Mouse (Mus musculus) urinary bladder, adult 2 months (tissue): ENCODE data around the gene Nr1i2. TPM values are rescaled to one million over a fixed set of nuclear protein-coding genes. Genes with fewer than 3 reads are reported as not detected.
"Not testable (repeated sequence)": the region's sequence is repeated elsewhere in the genome, so short reads cannot be mapped to it uniquely, and the experiment has no call there.

Experiments used
- DNase-seq: peaks from one replicate; pipeline ENCODE4 v3.0.0; 2022; ENCODE audit warnings: low spot score
- polyA plus RNA-seq: library from polyadenylated mRNA; depleted of rRNA; stranded (reverse); fragments of >200 nt; gene quantifications from 2 replicates; pipeline ENCODE4 v1.2.3, GENCODE M21; 2012

Nr1i2 gene
- polyA plus RNA-seq, 1 experiment, result 0.03 TPM

DNA sequence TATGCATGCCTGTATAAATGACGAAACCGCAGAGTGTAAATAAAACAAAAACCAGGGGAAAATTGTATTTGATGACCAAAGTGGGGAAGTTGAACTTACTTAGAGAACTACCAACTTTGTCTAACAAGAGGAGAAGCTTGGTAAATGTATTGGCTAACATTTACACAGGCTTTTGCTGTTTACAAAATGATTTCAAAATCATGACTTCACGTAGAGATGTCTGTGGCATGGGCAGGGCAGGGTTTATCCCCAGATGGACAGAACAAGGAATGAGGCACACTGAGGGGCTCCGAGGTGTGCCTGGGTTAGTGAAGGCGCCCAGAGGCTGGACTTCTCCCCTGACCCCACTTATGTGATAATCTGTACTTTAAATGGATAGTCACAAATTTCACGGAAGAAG is 7.3 kb downstream of the Nr1i2 start:
- DNase-seq, result no peak

DNA sequence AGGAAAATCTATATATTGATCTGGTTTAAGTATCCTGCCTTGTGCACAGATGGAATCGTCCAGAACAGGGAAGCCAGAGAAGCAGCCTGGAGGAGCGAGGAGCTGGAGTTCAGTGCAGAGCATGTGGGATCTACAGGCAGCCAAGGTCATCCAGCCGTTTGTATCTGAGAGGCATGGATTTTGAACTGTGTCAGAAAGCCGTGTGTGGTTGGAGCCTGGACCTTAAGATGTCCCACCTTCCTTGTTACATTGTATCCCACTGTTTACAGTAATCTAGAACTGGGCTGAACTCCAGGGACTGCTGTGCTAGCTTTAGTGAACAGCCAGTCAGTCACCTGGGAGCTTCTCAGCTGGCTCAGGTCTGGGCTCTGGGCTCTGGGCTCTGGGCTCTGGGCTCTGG is 8.1 kb downstream of the Nr1i2 start:
- DNase-seq, result no peak

DNA sequence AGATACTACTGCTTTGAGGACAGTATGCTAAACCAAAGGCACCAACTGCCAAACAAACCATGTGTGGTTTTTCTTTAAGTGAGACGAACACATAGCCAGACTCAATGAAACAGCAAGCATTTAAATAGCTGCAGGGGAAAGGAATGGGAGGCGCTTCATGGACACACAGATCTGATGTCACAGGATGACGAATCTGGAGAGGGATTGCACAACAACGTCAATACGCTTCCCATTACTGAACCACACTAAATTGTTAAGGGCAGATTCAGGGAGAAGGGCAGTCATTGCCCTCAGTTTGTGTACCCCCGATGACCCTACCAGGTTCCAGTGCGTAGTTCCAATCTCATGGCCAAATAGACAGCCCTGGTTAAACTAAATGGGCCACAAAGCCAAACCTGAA is 8.8 kb downstream of the Nr1i2 start:
- DNase-seq, result no peak

DNA sequence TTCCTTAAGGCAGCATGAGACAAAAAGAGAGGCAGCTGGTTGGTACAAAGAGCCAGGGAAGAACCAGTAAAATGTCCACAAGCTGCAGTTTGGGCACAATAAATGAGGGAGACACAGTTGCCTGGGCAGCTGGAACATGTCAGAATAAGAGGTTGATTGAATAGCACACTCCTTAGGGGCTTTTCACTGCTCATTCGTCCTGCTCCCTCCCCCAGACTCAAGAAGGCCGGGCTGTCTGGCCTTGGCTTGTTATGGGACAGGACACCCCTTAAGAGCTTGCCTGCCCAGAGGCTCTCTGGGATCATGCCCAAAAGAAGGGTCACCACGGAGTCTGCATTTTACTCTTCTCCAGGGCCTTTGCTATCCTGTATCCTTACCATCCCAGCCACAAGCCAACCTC is 11.3 kb downstream of the Nr1i2 start:
- no peak for DNase-seq

DNA sequence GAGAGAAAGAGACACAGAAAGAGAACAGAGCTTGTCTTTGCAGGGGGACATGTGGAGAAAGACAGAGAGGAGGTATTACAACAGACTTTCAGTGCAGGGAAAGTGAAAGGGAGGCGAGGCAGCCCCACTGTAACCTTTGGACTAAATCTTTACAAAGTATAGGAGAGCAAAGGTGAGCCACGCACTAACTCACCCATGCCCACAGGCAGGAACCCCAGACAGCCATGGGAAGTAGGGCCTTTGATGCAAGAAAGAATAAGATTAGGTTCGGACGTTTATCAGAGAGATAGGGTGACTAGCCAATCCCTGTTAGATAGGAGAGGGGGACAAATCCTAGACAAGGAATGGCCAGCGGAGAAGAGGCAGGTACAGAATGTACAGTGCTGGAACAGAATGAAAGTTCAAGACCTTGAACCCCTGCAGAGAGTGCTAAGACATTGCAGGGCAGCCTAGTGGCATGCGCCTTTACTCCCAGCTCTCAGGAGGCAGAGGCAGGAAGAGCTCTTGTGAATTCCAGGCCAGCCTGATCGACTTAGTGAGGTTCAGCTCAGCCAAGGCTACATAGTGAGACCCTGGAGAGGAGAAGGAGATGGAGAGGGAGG is 12.0 kb downstream of the Nr1i2 start:
- DNase-seq, result no peak

DNA sequence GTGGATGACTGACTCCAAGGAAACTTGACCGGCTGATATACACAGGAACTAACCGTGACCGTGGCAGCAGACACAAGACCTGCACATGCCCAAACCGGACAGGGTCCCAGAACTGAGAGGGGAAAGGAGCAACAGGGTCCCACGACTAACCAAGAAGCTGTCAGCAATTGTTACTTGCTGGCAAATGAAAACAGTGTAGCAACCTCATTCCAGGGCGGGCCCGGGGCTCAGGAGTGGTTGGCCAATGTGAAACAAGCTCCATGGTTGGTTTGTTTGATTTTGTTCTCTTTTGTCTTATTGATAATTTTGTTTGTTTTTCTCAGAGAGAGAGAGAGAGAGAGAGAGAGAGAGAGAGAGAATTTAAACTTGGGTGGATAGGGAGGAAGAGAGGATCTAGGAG is 13.7 kb downstream of the Nr1i2 start:
- no peak for DNase-seq

DNA sequence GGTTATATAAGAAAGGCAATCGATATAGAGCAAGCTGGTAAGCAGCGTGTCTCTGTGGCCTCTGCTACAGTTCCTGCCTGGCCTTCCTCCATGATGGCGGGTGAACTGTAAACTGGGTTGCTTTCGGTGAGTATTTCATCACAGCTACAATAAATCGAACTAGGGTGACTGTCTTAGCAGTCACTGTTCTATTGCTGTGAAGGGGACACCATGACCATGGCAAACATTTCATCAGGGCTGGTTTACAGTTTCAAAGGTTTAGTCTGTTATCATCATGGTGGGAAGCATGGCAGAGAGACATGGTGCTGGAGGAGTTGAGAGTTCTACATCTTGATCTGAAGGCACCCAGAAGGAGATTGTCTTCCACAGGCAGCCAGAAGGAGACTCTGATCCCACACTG is 14.8 kb downstream of the Nr1i2 start:
- DNase-seq, result no peak

DNA sequence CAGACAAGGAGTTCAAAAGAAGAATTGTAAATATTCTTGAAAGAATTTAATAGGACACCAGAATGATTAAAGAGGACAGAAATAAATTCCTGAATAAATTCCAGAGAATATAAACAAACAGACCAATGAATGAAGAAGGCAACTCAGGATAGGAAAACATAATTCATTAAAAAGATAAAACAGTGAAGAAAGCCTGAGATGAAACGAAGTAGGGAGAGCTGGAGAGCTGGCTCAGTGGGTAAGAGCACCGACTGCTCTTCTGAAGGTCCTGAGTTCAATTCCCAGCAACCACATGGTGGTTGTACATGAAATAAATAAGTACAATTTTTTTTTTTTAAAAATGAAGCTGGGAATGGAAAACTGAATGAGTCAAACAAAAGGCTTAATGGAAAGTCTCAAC is 19.9 kb downstream of the Nr1i2 start:
- no peak for DNase-seq

DNA sequence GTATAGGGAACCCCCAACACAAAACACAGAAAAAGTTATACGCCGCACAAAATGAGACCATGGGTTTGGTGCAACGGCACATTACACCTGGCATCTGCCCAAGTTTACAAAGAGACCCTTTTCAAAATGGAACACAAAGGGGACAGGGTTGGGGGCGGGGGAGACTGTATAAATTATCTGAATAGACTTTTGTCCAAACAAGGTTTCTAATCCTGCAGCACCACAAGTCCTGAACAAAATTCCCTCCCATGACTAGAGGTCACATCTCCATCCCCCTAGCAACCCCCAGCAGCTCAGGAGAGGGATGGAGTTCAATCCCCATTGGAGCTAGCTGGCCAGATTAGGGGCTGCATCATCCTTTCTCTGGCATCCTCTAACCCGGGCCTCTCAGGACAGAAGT is 22.1 kb downstream of the Nr1i2 start:
- no peak for DNase-seq

DNA sequence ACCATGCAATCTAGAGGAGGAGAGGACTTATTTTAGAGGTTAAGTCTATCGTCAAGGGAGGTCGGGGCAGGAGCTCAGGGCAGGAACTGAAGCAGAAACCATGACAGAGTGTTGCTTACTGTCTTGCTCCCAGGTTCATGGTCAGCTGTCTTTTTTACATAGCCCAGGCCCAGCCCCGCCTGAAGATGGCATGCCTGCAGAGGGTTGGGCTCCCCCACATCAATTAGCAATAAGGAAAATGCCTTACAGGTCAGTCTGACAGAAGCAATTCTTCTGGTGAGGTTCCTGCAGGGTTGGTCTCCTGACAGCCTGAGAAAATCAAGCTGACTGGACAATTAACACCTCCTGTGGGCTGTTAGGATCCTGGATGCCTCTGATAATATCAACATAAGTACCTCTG is 23.0 kb downstream of the Nr1i2 start:
- no peak for DNase-seq

DNA sequence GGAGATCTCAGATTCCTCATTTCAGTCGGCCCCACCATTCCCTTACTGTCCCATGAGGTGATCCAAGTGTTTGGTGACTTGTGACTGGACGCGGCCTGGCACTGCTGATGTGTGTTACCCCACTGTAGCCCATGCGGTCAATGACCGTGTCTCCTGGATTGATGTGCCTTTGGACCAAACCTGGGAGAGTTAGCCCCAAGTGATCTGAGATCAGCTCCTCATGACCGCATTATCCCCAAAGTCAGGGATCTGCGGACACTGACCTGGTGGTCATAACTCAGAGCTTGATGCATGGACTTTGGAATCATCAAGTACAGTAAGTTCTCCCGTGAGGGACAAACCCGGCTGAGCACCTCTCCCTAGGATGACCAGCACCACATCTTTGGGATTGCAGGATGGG is 38.7 kb downstream of the Nr1i2 start:
- DNase-seq, result no peak

DNA sequence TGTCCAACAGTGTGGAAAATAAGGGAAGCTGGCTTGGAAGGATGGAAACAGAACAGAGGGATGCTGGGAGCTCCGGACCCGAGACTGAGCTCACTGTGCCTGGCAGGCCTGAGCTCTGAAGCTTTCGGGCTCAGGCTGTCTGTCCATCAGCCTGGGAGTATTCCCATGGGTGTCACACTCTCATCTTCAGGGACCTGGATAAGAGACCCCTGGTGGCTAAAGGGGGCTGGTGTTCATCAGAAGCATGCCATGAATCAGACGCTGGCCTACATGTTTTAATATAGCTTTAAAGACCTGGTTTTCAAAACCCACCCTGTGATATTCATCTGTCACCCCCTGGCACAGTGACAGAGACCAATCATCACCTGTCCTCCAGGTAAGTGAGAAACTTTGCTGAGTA is 39.5 kb downstream of the Nr1i2 start:
- no peak for DNase-seq

DNA sequence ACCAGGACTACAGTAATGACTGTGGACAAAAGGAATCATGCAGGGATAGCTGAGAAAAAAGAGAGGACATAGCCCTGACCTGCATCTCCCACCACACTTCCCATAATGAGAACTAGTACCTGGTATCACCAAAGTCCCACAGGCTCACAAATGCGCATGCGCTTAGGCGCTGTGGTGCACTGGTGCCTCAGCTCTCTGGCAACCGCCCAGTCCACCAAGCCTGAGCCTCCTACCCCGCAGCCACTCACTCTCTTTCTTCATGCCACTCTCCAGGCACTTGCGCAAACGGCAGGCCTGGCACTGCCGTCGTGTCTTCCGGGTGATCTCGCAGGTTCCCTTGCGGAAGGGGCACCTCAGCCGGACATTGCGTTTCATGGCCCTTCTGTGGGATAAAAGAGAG is 40.6 kb downstream of the Nr1i2 start:
- DNase-seq, result no peak

DNA sequence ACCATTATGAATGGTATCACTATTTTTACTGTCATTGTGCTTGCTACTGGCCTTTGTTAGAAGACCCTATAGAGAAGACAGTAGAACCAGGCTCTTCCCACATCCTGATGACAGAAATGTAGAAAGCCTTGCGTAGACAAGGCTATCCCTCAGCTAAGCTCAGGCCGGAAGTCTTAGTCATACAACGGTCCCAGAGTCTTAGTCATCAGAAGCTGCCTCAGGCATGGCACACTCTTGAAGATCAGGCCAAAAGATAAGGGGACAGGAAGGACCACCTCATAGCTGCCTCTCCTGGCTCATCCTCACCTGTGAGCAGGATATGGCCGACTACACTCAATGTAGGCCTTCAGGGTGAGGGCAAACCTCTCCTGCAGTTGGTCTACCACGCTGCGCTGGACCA is 44.2 kb downstream of the Nr1i2 start:
- no peak for DNase-seq

DNA sequence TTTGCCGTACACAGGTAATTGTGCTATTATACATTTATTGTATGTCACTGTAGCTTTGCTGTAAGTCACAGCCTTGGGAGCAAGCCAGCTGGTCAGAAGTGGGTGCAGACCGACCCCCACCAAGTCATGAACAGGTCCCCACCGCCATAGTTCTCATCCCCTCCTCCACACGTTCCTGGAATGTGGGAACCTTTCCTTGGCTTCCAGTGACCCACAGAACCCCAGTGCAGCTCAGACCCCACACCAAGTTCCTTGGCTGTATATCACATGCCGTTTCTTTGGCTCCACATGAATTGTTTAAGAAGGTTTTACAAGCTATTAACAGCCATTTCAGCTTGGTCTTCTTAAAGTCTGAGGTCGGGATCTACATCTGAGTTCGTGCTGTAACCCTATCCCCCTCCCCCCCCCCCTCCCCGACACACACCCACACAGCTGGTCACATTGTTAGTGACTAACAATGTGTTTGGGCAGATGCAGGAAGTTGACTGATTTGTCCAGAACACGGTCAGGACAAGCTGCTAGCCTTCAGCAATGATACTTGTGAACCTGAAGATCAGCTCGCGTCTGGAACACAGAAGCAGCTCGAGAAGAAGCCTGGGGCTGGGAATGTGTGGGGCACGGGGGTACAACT is 46.2 kb downstream of the Nr1i2 start:
- DNase-seq, result no peak

DNA sequence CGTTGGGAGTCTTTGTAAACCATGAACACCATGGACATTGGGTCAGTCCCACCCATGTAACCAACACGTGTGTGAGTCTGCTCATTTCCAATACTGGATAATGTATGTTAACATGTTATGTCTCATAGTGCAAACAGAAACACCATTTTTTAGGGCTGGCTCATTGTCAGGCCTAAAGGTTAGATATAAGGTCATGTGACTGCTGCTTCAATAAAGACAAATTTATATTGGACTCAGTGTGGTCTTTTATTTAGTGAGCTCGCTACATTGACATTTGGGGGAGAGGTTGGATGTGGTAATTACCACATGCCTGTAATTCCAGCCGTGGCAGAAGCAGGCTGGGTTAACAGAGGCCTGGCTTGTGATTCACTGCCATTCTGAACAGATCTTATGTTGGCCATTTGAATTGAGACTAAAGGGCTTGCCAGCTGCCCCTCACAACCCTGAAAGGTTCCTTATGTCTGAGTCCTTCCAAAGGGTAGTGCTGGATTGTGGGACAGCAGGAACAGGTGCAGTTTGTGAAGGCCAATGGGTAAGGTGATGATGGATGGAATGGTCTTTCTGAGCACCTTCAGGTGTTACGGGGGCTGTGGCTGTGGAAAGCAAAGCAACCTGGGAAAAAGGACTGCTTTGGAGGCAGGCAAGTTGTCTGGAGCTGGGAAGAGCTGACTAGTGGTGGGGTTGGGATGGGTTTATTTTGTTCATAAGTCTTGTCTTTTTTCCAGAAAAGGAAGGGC is 48.6 kb downstream of the Nr1i2 start:
- DNase-seq, result no peak

DNA sequence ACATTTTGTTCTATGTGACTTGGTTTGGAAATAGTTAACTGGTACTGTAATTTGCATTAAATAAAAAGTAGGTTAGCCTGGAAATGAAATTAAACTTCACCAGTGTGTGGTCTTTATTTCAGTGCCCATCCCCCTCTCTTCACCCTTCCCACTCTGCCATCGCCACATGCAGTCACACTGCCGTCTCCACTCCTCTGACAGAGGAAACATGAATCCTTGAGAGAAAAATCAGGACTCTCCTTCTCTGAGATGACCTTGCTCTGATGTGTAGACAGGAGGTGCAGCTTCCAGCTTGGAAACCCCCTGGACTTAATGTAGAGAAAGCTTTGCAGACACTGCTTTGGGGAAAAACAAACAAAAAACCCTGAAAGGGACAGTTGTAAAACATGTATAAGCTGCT is 49.2 kb downstream of the Nr1i2 start:
- no peak for DNase-seq

DNA sequence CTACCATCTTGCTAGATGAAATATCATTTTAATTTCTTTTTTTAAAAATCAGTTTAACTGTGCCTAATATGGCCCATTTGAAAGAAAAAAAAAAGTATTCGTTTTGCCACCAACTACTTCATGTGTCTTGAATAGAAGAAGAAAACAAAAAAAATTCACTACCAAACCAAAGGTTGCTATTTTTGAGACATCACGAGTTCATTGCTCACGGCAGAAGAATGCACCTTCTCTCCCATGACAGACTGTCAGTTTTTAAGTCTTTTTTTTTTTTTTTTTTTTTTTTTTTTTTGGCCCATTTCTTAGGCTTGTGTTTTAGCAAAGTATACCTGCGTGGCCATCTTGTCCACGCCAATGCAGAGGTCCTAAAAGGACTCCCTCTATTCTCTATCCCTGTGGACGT is 50.5 kb downstream of the Nr1i2 start:
- DNase-seq, result no peak

DNA sequence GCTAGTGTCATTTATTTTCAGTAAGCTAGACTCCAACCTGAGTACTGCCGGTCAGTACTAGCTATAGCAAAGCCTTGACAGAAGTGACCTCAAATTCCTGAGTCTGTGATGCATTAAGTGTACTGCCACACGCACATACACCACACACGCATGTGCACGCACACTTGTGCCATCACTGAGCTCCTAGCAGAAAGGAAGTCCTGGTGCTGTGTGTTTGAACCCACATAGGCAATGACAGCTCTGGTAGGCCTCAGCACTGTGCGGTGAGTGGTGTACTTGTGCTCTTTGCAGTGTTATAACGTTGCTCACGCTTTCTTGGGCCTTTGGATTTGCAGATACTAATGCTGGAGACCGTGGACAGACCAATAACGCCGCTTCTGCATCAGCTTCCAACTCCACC is 54.5 kb downstream of the Nr1i2 start:
- no peak for DNase-seq

DNA sequence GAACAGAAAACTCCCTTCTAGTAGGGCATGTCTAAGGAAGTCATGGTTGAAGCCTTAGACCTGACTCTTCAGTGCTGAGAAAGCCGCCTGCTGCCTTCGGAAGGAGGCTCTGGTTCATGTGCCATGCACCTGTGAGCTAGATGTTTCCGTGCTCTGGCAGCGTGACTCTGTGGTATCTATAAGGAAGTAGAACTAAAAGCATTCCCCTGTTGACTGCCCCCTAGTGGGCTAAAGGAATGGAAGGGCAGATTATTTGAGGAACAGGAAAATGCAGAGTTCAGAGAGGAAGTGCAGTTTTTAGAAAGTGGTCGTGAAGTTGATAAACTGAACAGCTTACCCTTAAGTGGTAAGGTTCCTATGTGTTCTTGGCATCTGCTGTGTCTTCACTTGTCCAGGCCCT is 54.9 kb downstream of the Nr1i2 start:
- no peak for DNase-seq

DNA sequence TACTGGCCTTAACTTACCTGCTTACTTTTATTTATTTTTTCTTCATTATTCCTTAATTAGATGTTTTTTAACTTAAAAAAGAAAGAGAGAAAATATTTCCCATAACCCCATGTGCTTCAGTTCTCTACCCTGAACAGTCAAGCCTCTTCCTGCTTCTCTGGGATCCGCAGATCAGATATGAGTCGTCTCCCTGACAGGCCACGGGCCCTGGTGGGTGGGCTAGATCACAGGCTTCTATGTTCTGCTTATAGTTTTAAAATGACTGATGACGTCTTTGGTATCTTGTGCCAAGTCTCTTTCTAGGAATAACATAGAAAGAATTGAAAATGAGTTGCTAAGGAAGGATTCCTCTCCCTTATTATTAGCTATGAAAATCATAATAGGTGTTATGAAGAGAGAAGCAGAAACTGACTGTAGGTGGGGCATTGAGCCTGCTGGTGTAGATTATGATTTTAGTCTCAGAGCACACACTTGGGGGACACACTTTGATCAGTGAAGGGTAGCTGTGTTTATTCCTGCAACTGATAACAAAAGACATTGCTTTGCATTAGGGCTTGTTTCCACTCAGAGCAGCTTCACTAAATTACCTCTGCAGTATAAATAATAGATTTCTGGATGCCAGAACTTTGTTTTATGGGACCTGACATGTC is 57.6 kb downstream of the Nr1i2 start:
- DNase-seq, result no peak

DNA sequence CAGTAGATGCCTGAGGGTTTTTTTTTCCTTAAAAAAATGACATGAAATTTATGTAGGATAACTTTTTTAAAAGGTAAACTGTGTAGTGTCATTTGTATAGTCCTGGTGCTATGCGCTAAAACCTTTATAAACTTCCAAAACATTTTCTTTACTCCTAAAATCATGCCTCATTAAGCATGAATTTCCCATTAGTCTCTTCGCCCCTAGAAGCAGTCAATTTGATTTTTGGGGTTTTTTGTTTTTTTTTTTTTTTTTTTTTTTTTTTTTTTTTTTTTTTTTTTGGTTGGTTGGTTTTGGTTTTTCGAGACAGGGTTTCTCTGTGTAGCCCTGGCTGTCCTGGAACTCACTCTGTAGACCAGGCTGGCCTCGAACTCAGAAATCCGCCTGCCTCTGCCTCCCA is 72.1 kb downstream of the Nr1i2 start:
- not testable (repeated sequence) for DNase-seq

DNA sequence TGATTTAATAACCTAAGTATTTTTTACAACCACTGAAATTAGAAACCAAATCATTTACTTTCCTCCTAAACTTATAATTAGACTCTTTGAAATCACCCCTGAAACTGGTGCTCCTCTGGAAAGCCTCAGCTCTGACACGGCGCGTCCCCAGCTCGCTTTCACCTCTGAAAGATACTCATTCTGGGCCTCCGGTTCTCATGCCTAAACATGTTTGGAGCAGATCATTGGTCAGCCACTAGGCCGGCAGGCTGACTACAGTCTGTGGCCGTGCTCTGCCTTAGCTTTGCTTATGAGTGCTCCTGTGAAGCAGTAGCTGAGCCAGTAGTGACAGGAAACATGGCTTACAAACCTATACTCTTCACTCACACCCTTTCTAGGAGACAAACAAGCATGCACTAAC is 89.4 kb downstream of the Nr1i2 start:
- DNase-seq, result no peak
